Mouse (Mus musculus): Measurements from ENCODE around the gene Retreg3.

GRCm38 (mm10) chr11:101110708-101111107, 9.0 kb downstream of the Retreg3 start:
- TF ChIP-seq CTCF (IDR thresholded peaks at IDR 0.05 in 2 of 3, conservative IDR thresholded peaks at IDR 0.05 in 1 of 3; ENCODE audit: control insufficient read depth in 1 of 3, insufficient read depth in 1 of 3, low read depth in 2 of 3, low read length in 3 of 3, poor library complexity in 1 of 3, severe bottlenecking in 1 of 3): no peak
- no peak for TF ChIP-seq RAD21 (IDR thresholded peaks at IDR 0.05; ENCODE audit: low read depth, low read length)
- TF ChIP-seq POLR2A (IDR thresholded peaks at IDR 0.05; ENCODE audit: control insufficient read depth in 1 of 2, insufficient read depth in 1 of 2, low read depth in 1 of 2, low read length in 2 of 2, poor library complexity in 1 of 2): no peak
- no peak for TF ChIP-seq ETS1 (IDR thresholded peaks at IDR 0.05; ENCODE audit: low read depth, low read length)
- no peak for TF ChIP-seq TCF12 (IDR thresholded peaks at IDR 0.05; ENCODE audit: low read depth, low read length)
- no peak for TF ChIP-seq MEF2A (IDR thresholded peaks at IDR 0.05; ENCODE audit: extremely low read depth, insufficient replicate concordance, low read depth, low read length, poor library complexity, severe bottlenecking)
- no peak for TF ChIP-seq USF1 (IDR thresholded peaks at IDR 0.05; ENCODE audit: low read depth, low read length)

Data from MEL (cell line).